Mouse (Mus musculus) midbrain, embryonic 11.5 days (tissue): ENCODE results near the gene Map1lc3a. TPM values are rescaled to one million over a fixed set of nuclear protein-coding genes. Genes with fewer than 3 reads are reported as not detected.

Experiments
- ATAC-seq: fragments of 200-750 bp; cut with Nextera tagmentation; 2 replicates; pipeline ENCODE4 v1.8.0; 2017; ENCODE audit warnings: moderate TSS enrichment, moderate library complexity; ENCODE audit not compliant: low FRiP score
- DNase-seq: peaks from one replicate; pipeline ENCODE4 v3.0.0; 2015; ENCODE audit warnings: low spot score; ENCODE audit errors: missing footprints
- H3K27ac ChIP-seq: fragments of 300-500 bp; sonication (generic); 2 replicates; pipeline ENCODE4 v1.5.1; 2014; ENCODE audit warnings: low read depth, low read length
- H3K27me3 ChIP-seq: fragments of 300-500 bp; sonication (generic); 2 replicates; pipeline ENCODE4 v1.6.1; 2014; ENCODE audit warnings: mild to moderate bottlenecking, low read length, moderate library complexity, mixed read lengths; ENCODE audit not compliant: control insufficient read depth, insufficient read depth
- H3K36me3 ChIP-seq: fragments of 300-500 bp; sonication (generic); 2 replicates; pipeline ENCODE4 v1.6.1; 2014; ENCODE audit warnings: mild to moderate bottlenecking, low read length, moderate library complexity, mixed read lengths; ENCODE audit not compliant: control insufficient read depth, insufficient read depth
- H3K4me1 ChIP-seq: fragments of 300-500 bp; sonication (generic); 2 replicates; pipeline ENCODE4 v1.6.1; 2014; ENCODE audit warnings: low read length; ENCODE audit not compliant: control insufficient read depth, insufficient read depth
- H3K4me2 ChIP-seq: fragments of 300-500 bp; sonication (generic); 2 replicates; pipeline ENCODE4 v1.6.1; 2014; ENCODE audit warnings: mild to moderate bottlenecking, moderate library complexity
- H3K4me3 ChIP-seq: fragments of 300-500 bp; sonication (generic); 2 replicates; pipeline ENCODE4 v1.5.1; 2014; ENCODE audit warnings: low read depth, low read length
- H3K9ac ChIP-seq: fragments of 300-500 bp; sonication (generic); 2 replicates; pipeline ENCODE4 v1.6.1; 2014; ENCODE audit warnings: low read length
- H3K9me3 ChIP-seq: fragments of 300-500 bp; sonication (generic); 2 replicates; pipeline ENCODE4 v1.6.1; 2016; ENCODE audit warnings: low read length; ENCODE audit not compliant: control insufficient read depth
- WGBS: fragments of 180-500 bp; shearing (Covaris S2); extraction: QIAGEN DNeasy Blood & Tissue Kit; methylation state at CpG from one replicate; pipeline ENCODE4 v1.1.7; 2014; 5-methylcytosine and 5-hydroxymethylcytosine counted together
- polyA plus RNA-seq: library from polyadenylated mRNA; unstranded; fragments of >200 nt; fragmentation: Nextera tagmentation; extraction: Ambion mirVana; gene quantifications from 2 replicates; pipeline ENCODE4 v1.2.1, GENCODE M21; 2014

The Map1lc3a gene
- polyA plus RNA-seq, 1 experiment from 2014 or later, result 130 TPM

GRCm38 (mm10) chr2:155279163-155279562, 3.1 kb downstream of the Map1lc3a start:
- DNase-seq (no peak), ATAC-seq (no peak)
- WGBS, result 90% methylated on average over 4 of the region's 4 CpGs

GRCm38 (mm10) chr2:155280116-155280515, 4.0 kb downstream of the Map1lc3a start:
- 78% methylated on average over 2 of the region's 2 CpGs for WGBS
- H3K9me3 ChIP-seq, result no peaks in the 10 kb centered on the region
- peaks cover 7% of the 10 kb centered on the region for H3K4me1 ChIP-seq
- H3K27me3 ChIP-seq, result no peaks in the 10 kb centered on the region
- no peak overlapping the region for H3K9ac ChIP-seq
- ATAC-seq, result no peak
- no peak overlapping the region for H3K4me3 ChIP-seq
- no peak overlapping the region for H3K27ac ChIP-seq
- peak; percentile 35 for DNase-seq
- H3K36me3 ChIP-seq, result no peaks in the 10 kb centered on the region
- H3K4me2 ChIP-seq, result no peak overlapping the region

More at GRCm38 (mm10) chr2:155279163-155279562, 3.1 kb downstream of the Map1lc3a start:
- Histone ChIP-seq H3K27ac (no peak overlapping the region), H3K9me3 (no peaks in the 10 kb centered on the region), H3K4me3 (no peak overlapping the region), H3K4me1 (peaks cover 7% of the 10 kb centered on the region), H3K9ac (no peak overlapping the region), H3K36me3 (no peaks in the 10 kb centered on the region), H3K4me2 (no peak overlapping the region), H3K27me3 (no peaks in the 10 kb centered on the region)

GRCm38 (mm10) chr2:155283793-155284192, 7.7 kb downstream of the Map1lc3a start:
- Histone ChIP-seq H3K9me3 (no peaks in the 10 kb centered on the region), H3K4me2 (no peak overlapping the region), H3K9ac (no peak overlapping the region), H3K36me3 (no peaks in the 10 kb centered on the region), H3K4me3 (no peak overlapping the region), H3K27ac (no peak overlapping the region), H3K27me3 (no peaks in the 10 kb centered on the region), H3K4me1 (no peaks in the 10 kb centered on the region)
- DNase-seq, result peak; percentile 53
- no peak for ATAC-seq
- 88% methylated on average over 4 of the region's 4 CpGs for WGBS

- Histone ChIP-seq H3K27me3 (no peaks in the 10 kb centered on the region), H3K4me2 (no peak overlapping the region), H3K36me3 (no peaks in the 10 kb centered on the region), H3K4me3 (no peak overlapping the region), H3K9ac (no peak overlapping the region), H3K4me1 (no peaks in the 10 kb centered on the region), H3K27ac (no peak overlapping the region), H3K9me3 (no peaks in the 10 kb centered on the region)
- peak; percentile 17 for DNase-seq
- no peak for ATAC-seq
- WGBS, result 87% methylated on average over 7 of the region's 7 CpGs
Measured at GRCm38 (mm10) chr2:155284647-155285046, 8.6 kb downstream of the Map1lc3a start.

- DNase-seq (peak; percentile 73), ATAC-seq (no peak)
- Histone ChIP-seq H3K9me3 (no peaks in the 10 kb centered on the region), H3K4me3 (no peak overlapping the region), H3K27ac (no peak overlapping the region), H3K9ac (no peak overlapping the region), H3K4me1 (no peaks in the 10 kb centered on the region), H3K4me2 (no peak overlapping the region), H3K27me3 (no peaks in the 10 kb centered on the region), H3K36me3 (no peaks in the 10 kb centered on the region)
- WGBS, result 90% methylated on average over 6 of the region's 6 CpGs
Measured at GRCm38 (mm10) chr2:155285744-155286143, 9.6 kb downstream of the Map1lc3a start.

- no peaks in the 10 kb centered on the region for H3K4me1 ChIP-seq
- no peak for ATAC-seq
- no peak overlapping the region for H3K9ac ChIP-seq
- H3K36me3 ChIP-seq, result 0 out of 2 replicates have a peak, but pooled peaks cover 3% of the 10 kb centered on the region
- H3K27ac ChIP-seq, result no peak overlapping the region
- no peak overlapping the region for H3K4me2 ChIP-seq
- DNase-seq, result peak; percentile 53
- 91% methylated on average over 4 of the region's 4 CpGs for WGBS
- H3K27me3 ChIP-seq, result no peaks in the 10 kb centered on the region
- H3K9me3 ChIP-seq, result no peaks in the 10 kb centered on the region
- H3K4me3 ChIP-seq, result no peak overlapping the region
Measured at GRCm38 (mm10) chr2:155287456-155288250, 11.6 kb downstream of the Map1lc3a start.

GRCm38 (mm10) chr2:155290066-155290465, 14.0 kb downstream of the Map1lc3a start:
- H3K27me3 ChIP-seq, result no peaks in the 10 kb centered on the region
- peaks cover 7% of the 10 kb centered on the region; the same call in 1 of the 2 replicates for H3K36me3 ChIP-seq
- no peak for ATAC-seq
- H3K9ac ChIP-seq, result no peak overlapping the region
- DNase-seq, result no peak
- no peaks in the 10 kb centered on the region for H3K9me3 ChIP-seq
- WGBS, result 93% methylated on average over 8 of the region's 8 CpGs
- no peak overlapping the region for H3K4me3 ChIP-seq
- no peaks in the 10 kb centered on the region for H3K4me1 ChIP-seq
- H3K27ac ChIP-seq, result no peak overlapping the region
- H3K4me2 ChIP-seq, result no peak overlapping the region

GRCm38 (mm10) chr2:155293382-155293781, 17.3 kb downstream of the Map1lc3a start:
- Histone ChIP-seq H3K36me3 (peaks cover 16% of the 10 kb centered on the region), H3K4me3 (no peak overlapping the region), H3K4me1 (no peaks in the 10 kb centered on the region), H3K9ac (no peak overlapping the region), H3K4me2 (no peak overlapping the region), H3K27me3 (no peaks in the 10 kb centered on the region), H3K9me3 (no peaks in the 10 kb centered on the region), H3K27ac (no peak overlapping the region)
- DNase-seq (no peak), ATAC-seq (no peak)
- WGBS, result 85% methylated on average over 2 of the region's 2 CpGs

GRCm38 (mm10) chr2:155293946-155294345, 17.8 kb downstream of the Map1lc3a start:
- ATAC-seq, result no peak
- H3K4me3 ChIP-seq, result no peak overlapping the region
- H3K9me3 ChIP-seq, result no peaks in the 10 kb centered on the region
- WGBS, result 92% methylated on average over 4 of the region's 4 CpGs
- no peak overlapping the region for H3K27ac ChIP-seq
- DNase-seq, result no peak
- H3K27me3 ChIP-seq, result no peaks in the 10 kb centered on the region
- no peak overlapping the region for H3K9ac ChIP-seq
- no peaks in the 10 kb centered on the region for H3K4me1 ChIP-seq
- H3K36me3 ChIP-seq, result peaks cover 20% of the 10 kb centered on the region
- no peak overlapping the region for H3K4me2 ChIP-seq
